Mouse (Mus musculus): ENCODE data around the gene Sdc1.

The Sdc1 gene

GRCm38 (mm10) chr12:8770946-8771843 lies at the start of gene Sdc1:
Sdc1 (plus strand) TSS chr12:8771323.
- peak; percentile 15 to 18 for DNase-seq (ENCODE audit: low spot score in 2 of 2)

- DNase-seq (ENCODE audit: low spot score in 2 of 2): no peak
Measured at GRCm38 (mm10) chr12:8726890-8727289, 44.2 kb upstream of the Sdc1 start.

DNA sequence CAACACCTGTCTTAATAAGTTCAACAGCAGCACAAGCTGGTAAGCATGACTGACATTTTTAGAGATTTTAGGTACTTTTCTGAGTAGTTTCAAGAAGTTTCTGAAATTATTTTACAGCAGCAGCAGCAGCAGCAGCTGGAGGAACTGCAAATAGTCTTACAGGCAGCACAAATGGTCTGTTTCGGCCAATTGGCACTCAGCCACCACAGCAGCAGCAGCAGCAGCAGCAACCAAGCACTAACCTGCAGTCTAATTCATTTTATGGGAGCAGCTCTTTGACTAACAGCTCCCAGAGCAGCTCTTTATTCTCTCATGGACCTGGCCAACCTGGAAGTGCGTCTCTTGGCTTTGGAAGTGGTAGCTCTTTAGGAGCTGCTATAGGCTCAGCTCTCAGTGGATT lies 42.4 kb upstream of the Sdc1 start:
- DNase-seq (ENCODE audit: low spot score in 2 of 2): no peak

- no peak for DNase-seq (ENCODE audit: low spot score in 2 of 2)
Measured at GRCm38 (mm10) chr12:8753654-8754053, 17.5 kb upstream of the Sdc1 start.

- DNase-seq (ENCODE audit: low spot score in 2 of 2): no peak
Measured at GRCm38 (mm10) chr12:8754116-8754515, 17.0 kb upstream of the Sdc1 start.

- no peak for DNase-seq (ENCODE audit: low spot score in 2 of 2)
Measured at GRCm38 (mm10) chr12:8758029-8758428, 13.1 kb upstream of the Sdc1 start.

DNA sequence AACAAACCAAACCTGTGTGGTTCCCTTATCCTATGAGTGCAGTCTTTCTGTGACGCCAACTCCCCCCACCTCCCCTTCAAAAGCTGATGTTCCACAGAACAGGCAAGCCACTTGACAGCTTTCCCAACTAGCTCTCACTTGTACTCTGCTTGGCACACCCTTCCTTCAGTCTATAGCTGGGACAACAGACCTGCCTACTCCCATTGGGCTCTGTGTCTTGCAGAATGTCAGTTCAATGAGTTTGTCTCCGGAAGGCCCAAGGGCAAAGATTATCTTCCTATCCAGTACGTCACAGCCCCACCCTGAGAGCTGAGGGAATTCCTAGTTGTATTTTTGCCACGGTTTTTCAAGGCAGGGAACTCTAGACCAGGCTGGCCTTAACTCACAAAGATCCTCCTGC lies 12.0 kb upstream of the Sdc1 start:
- no peak for DNase-seq (ENCODE audit: low spot score in 2 of 2)

GRCm38 (mm10) chr12:8759779-8760178 lies 11.3 kb upstream of the Sdc1 start:
- DNase-seq (ENCODE audit: low spot score in 2 of 2): no peak

- no peak for DNase-seq (ENCODE audit: low spot score in 2 of 2)
Measured at GRCm38 (mm10) chr12:8760561-8760960, 10.6 kb upstream of the Sdc1 start.

- no peak for DNase-seq (ENCODE audit: low spot score in 2 of 2)
Measured at GRCm38 (mm10) chr12:8761058-8761457, 10.1 kb upstream of the Sdc1 start.

- no peak for DNase-seq (ENCODE audit: low spot score in 2 of 2)
Measured at GRCm38 (mm10) chr12:8762667-8763066, 8.5 kb upstream of the Sdc1 start.

GRCm38 (mm10) chr12:8764221-8764930 lies 6.7 kb upstream of the Sdc1 start:
- peak in 1 of 2 experiments; percentile 1 for DNase-seq (ENCODE audit: low spot score in 2 of 2)

DNA sequence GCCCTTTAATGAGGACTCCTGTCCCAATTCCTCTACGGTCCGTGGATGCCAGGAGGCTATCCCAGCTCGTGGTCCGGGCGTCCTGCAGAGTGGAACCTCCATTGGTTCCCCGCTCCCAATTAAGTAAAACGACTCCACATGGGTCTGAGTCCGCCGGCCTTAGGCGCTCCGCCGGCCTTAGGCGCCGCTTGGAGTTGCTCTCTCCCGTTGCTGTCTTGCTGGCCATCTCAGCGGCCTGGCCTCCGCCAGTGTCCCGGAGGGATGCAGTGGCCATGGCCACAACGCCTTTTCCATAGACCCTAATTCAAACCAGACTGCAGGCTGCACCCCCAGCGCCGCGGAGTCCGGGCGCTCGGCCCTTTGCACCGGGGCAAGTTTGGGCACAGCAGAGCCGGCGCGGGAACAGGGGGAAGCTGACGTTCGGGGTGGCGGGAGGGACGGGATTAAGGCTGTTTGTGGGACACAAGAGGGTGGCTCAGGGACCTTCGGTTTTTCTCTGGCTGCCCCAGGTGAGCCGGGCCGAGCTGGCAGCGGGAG lies 789 bp downstream of the Sdc1 start:
- no peak for DNase-seq (ENCODE audit: low spot score in 2 of 2)

DNA sequence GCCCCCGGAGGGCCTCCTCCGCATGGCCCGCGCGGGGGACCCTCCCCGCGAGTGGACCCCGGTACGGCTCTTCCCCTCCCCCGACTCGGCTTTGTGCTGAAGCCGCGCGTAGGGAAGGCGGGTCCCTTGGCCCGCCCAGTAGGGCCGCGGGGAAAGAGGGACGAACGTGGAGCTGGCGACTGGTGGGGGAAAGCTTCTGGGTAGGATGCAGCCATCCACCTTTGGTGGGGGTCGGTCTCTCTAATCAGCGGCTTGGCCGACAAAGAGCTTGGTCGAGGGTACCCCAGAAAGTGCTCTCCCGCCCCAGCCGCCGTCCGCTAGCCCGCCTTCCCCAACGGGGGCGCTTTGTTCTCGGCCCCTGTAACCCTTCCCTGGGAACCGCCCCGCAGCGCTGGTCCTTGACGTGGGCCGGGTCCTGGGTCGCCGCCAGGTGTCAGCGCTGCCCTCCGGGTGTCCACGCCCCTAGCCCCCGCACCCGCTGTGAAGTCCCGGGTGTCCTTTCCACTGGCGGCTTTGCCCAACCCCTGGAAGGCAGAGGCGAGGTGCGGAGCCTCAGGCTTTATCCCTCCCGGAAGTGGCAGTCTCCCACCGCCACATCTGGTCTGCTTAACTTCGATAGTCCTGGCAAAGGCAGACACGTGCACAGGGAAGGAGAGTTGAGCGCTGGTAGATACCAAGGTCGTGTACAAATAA lies 1.5 kb downstream of the Sdc1 start:
- no peak for DNase-seq (ENCODE audit: low spot score in 2 of 2)

DNA sequence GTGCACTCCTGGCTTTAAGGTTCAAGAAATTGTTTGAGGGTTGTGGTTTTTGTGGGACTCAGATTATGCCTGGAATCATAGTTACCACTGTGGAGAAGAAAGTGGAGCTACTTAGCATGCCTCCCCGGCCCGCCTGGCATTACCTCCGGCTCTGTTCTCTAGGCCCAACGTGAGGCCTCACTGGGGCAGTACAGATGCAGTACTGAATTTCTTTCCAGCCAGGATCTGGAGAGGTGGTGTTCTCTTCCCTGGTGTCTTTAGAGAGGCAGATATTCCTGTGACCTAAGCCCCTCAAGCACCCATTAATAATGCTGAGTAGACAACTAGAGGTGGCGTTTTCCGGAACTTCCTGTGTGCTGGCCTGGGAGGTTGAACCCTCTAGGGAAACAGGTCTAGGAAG lies 2.2 kb downstream of the Sdc1 start:
- DNase-seq (ENCODE audit: low spot score in 2 of 2): no peak

GRCm38 (mm10) chr12:8774183-8774582 lies 3.1 kb downstream of the Sdc1 start:
- DNase-seq (ENCODE audit: low spot score in 2 of 2): no peak

DNA sequence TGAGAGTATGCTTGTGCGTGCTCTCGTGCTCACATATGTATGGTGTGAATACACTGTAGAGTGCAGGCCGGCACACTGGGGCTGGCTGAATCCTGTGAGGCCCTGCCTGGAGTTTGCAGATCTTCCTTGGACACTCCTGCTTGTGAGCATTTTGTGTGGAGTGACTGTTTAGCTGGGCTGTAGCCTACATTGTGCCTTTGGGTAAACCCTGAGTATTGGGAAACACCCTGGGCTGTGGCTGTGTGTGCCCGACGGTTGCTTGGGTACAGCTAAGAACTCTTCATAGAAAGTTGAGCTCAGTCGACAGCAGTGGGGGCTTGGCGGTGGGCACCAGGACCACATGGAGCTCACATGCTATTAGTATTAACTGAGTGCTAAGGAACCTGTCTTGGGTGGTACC lies 5.1 kb downstream of the Sdc1 start:
- no peak for DNase-seq (ENCODE audit: low spot score in 2 of 2)

DNA sequence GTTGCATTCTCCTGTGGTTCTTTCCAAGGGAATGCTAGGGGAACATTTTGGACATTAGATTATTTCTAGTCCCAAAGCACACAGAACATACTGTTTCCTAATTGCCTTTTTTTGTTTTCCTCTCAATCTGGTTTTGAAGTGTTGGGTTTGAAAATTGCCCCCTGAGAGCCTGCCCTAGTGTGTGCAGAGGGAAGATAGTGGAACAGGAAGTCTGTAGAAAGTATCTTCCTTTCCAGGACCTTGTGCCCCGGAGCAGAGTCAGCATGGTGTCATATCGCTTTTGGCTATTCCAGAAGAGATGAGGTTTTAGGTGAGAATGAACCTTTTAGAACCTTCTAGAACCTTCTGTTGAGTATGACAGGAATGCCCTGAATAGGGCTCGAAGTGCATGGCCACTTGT lies 5.6 kb downstream of the Sdc1 start:
- no peak for DNase-seq (ENCODE audit: low spot score in 2 of 2)

DNA sequence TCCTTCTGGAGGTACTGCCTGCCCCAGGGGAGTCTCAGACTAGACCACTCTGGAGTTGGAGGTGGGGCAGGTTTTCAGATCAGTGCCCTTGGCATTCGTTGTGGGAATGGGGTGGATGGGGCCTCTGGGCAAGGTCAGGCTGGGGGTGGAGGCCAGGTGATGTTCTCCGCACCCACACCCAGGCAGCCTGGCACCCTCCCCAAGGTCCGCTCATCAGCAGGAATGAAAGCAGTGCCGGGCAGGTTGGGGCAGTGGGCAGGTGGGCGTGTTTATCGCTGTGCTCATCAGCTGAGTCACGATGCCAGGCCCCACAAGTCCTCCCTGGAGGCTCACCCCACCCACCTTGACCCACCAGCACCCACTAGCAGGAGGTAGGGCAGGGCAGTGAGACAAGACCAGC lies 7.0 kb downstream of the Sdc1 start:
- DNase-seq (ENCODE audit: low spot score in 2 of 2): no peak

GRCm38 (mm10) chr12:8779851-8780250 lies 8.7 kb downstream of the Sdc1 start:
- no peak for DNase-seq (ENCODE audit: low spot score in 2 of 2)

DNA sequence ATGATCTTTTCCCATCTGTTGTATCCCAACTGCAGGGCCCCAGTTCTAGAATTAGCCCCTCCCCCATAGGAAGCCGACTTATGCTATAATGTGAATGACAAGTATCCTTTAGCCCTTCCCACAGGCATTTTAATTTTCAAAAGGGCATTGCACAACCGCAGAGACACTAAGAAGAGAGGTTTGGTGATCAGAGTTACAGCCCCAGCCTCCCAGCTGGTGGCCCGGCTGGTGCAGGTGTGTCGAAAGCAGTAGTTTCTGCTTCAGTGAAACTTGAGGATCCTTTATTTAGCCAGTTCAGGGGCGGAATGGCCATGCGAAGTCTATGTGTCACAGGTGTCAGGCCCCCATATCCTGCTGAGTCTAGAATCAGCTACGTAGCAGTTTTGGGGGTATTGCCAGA lies 10.0 kb downstream of the Sdc1 start:
- DNase-seq (ENCODE audit: low spot score in 2 of 2): no peak

DNA sequence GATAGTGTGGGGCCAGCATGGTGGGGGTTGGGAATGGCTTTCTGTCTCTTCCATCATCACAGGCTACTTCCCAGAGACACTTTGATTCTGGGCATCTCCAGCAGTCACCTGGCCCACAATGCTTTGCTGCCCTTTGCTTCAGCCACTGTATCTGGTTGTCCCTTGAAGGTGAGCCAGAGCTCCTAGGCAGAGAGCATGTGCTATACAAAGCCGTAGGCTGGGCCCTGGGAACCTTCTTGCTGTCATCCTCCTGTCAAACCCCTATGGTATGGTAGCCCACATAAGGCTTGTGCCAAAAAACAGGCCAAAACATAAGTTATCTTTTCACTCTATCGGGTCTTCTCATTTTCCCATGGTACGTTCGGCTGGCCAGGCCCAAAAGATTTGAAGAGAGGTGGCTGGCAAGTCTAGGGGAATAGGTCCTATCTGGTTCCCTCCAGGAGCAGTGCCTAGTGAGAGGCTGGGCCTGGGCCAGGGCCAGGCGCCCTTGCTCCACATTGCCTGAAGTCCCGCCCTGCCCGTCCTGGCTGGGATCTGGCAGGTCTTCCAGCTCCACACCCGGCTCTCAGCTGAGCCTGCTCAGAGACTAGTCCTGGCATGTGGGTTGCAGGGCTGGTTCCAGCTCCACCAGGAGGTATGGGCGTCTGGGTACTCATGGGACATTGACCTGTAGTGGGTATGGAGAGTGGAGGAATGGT lies 10.7 kb downstream of the Sdc1 start:
- no peak for DNase-seq (ENCODE audit: low spot score in 2 of 2)

Measured in frontal cortex, postnatal 25 days (tissue).